In genomic region chr6:4455961-4456617, GRCm38 (mm10) we compare ENCODE assay signal across 9 mouse cellular contexts. TPM values are rescaled to one million over a fixed set of nuclear protein-coding genes. Genes with fewer than 3 reads are reported as not detected.
DNase-seq lines count a peak whose midpoint lies in the region; ATAC-seq lines count a peak whose summit lies in the region.
"Had no signal": no experiment of that assay in that cellular context is flagged by ENCODE, and none has a peak within 500 bp of the region (broad histone marks: within the 10 kb centered on the region; RNA-seq: fewer than 3 reads in every experiment).

No protein-coding gene starts in this region.

- ATAC-seq in forebrain, embryonic 15.5 days (replicated peaks): no peak
- no peak for ATAC-seq in limb, embryonic 13.5 days (ENCODE audit: low FRiP score, low read depth)

- H3K9me3 ChIP-seq in forebrain, embryonic 10.5 days: no peaks in the 10 kb centered on the region
- H3K9me3 ChIP-seq in forebrain, embryonic 15.5 days: no peaks in the 10 kb centered on the region
- H3K9me3 ChIP-seq in limb, embryonic 13.5 days: no peaks in the 10 kb centered on the region
- H3K9me3 ChIP-seq: hindbrain, embryonic 15.5 days had no signal

- H3K9ac ChIP-seq in forebrain, embryonic 15.5 days (replicated peaks): no peak overlapping the region
- no peak overlapping the region; the same call in 1 of the 2 replicates for H3K9ac ChIP-seq in limb, embryonic 13.5 days
- H3K9ac ChIP-seq: hindbrain, embryonic 15.5 days had no signal

- WGBS in forebrain, embryonic 10.5 days: 13% methylated on average over 5 of the region's 5 CpGs
- WGBS in forebrain, embryonic 15.5 days: 16% methylated on average over 5 of the region's 5 CpGs
- 26% methylated on average over 5 of the region's 5 CpGs for WGBS in limb, embryonic 13.5 days

- H3K27ac ChIP-seq in forebrain, embryonic 10.5 days: peak overlapping the region; percentile 83
- H3K27ac ChIP-seq in forebrain, embryonic 15.5 days (replicated peaks): no peak overlapping the region
- H3K27ac ChIP-seq in limb, embryonic 13.5 days: peak overlapping the region; percentile 96
- H3K27ac ChIP-seq: hindbrain, embryonic 15.5 days had no signal

- H3K4me2 ChIP-seq in forebrain, embryonic 15.5 days (replicated peaks): no peak overlapping the region
- peak overlapping the region; percentile 53 for H3K4me2 ChIP-seq in limb, embryonic 13.5 days (replicated peaks)
- H3K4me2 ChIP-seq: hindbrain, embryonic 15.5 days had no signal

- no peaks in the 10 kb centered on the region for H3K36me3 ChIP-seq in forebrain, embryonic 10.5 days (replicated peaks)
- H3K36me3 ChIP-seq in forebrain, embryonic 15.5 days: no peaks in the 10 kb centered on the region
- H3K36me3 ChIP-seq in limb, embryonic 13.5 days: no peaks in the 10 kb centered on the region
- H3K36me3 ChIP-seq: hindbrain, embryonic 15.5 days had no signal

- no peaks in the 10 kb centered on the region for H3K27me3 ChIP-seq in forebrain, embryonic 10.5 days (ENCODE audit: poor library complexity, severe bottlenecking)
- H3K27me3 ChIP-seq in forebrain, embryonic 15.5 days: no peaks in the 10 kb centered on the region
- H3K27me3 ChIP-seq in limb, embryonic 13.5 days: no peaks in the 10 kb centered on the region
- H3K27me3 ChIP-seq: hindbrain, embryonic 15.5 days had no signal

- DNase-seq in forebrain, embryonic 10.5 days (ENCODE audit: extremely low spot score, low spot score): peak; percentile 21
- peak; percentile 82 for DNase-seq in 3T3-L1 (ENCODE audit: low read depth, low spot score)
- peak; percentile 12 to 23 for DNase-seq in heart, adult 9 months (ENCODE audit: low spot score in 2 of 2)
- no peak for DNase-seq in urinary bladder, postnatal 36 days (ENCODE audit: low spot score in 2 of 2)
- no peak for DNase-seq in thymus, adult 18-20 months
- no peak for DNase-seq in spleen, postnatal 4 days (ENCODE audit: low spot score in 2 of 2)

- H3K4me3 ChIP-seq in forebrain, embryonic 10.5 days: no peak overlapping the region
- no peak overlapping the region for H3K4me3 ChIP-seq in forebrain, embryonic 15.5 days
- H3K4me3 ChIP-seq in limb, embryonic 13.5 days: no peak overlapping the region
- H3K4me3 ChIP-seq: hindbrain, embryonic 15.5 days had no signal

- peaks cover 37% of the 10 kb centered on the region for H3K4me1 ChIP-seq in forebrain, embryonic 10.5 days
- H3K4me1 ChIP-seq in forebrain, embryonic 15.5 days: no peaks in the 10 kb centered on the region
- H3K4me1 ChIP-seq in limb, embryonic 13.5 days: peaks cover 32% of the 10 kb centered on the region
- H3K4me1 ChIP-seq: hindbrain, embryonic 15.5 days had no signal

RNA-seq across cellular contexts. Expression of gene Col1a2, which starts 48.5 kb away (rescaled TPM):
- polyA plus RNA-seq in forebrain, embryonic 10.5 days (2016; fragmentation: Nextera tagmentation; extraction: Ambion mirVana): 93.9 and 97.1 TPM in 2 replicates
- polyA plus RNA-seq in forebrain, embryonic 15.5 days (2015; fragmentation: Nextera tagmentation; extraction: Ambion mirVana): 38.6 and 40.4 TPM in 2 replicates
- 809 and 883 TPM in 2 replicates for polyA plus RNA-seq in limb, embryonic 13.5 days (2015; fragmentation: Nextera tagmentation; extraction: Ambion mirVana)

Comparison
In these comparisons a context has a peak if more than half of its experiments do, and no peak if none do; other contexts are left out.
1. DNase-seq: peak in forebrain, embryonic 10.5 days (single experiment), 3T3-L1 (single experiment) and heart, adult 9 months (2 of 2); none in urinary bladder, postnatal 36 days (0 of 2), thymus, adult 18-20 months (0 of 2) and spleen, postnatal 4 days (0 of 2).